Mouse (Mus musculus): ENCODE measurements around the gene Cd180. TPM values are rescaled to one million over a fixed set of nuclear protein-coding genes. Genes with fewer than 3 reads are reported as not detected.
A peak's percentile ranks its signal among the peaks of the same experiment; 100 is the strongest.
"Not testable (repeated sequence)": the region's sequence is repeated elsewhere in the genome, so short reads cannot be mapped to it uniquely, and the experiment has no call there.

The Cd180 gene
- polyA plus RNA-seq, 1 experiment from 2014 or later = 0.70 TPM

DNA sequence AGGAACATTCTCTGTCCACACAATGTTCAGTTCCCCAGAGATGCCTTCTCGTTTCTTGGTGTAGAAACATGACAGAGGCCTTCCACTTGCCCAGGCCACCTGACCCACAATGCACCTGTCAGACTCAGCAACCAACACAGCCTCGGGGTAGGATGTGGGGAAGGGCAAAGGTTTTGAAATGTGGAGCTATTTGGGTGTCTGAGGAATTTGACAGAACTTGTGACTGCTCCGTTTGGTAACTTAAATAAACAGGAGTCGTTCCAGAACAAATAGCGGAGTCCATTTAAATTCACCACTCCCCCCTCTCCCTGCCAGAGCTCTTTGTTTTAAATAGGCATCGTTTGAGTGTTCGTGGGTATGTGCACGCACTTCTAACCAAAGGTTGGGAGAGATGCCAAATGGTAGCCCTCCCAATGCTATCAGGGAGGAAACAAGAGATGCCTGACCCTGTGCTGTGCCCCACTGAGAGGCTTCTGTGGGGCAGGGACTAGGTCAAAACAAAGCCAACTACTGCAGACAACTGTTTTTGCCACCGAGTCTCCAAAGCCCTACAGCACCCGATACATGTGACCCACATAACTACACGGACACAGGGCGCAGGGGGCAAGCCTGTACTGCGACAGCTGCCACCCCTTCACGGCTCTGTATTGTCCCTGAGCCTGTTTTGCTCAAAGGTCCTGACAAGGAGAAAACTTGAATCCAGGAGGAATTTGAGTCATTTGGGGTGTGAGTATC, 23.7 kb upstream of the Cd180 start:
- no peak for ATAC-seq (ENCODE audit: insufficient read depth, low FRiP score, low TSS enrichment)
- no peak overlapping the region for H3K27ac ChIP-seq (ENCODE audit: low read depth, low read length)
- no peak overlapping the region for H3K9ac ChIP-seq (ENCODE audit: low read length)
- no peak overlapping the region for H3K4me3 ChIP-seq (ENCODE audit: low read depth, low read length)
- WGBS = 57% methylated on average over 14 of the region's 14 CpGs
- H3K9me3 ChIP-seq (ENCODE audit: control insufficient read depth, low read length) = no peaks in the 10 kb centered on the region
- no peak overlapping the region for H3K4me2 ChIP-seq (ENCODE audit: low read depth)
- DNase-seq (ENCODE audit: low spot score) = no peak
- H3K27me3 ChIP-seq (ENCODE audit: control insufficient read depth, insufficient read depth, low read length) = no peaks in the 10 kb centered on the region
- no peaks in the 10 kb centered on the region for H3K4me1 ChIP-seq (ENCODE audit: control insufficient read depth, insufficient read depth, low read length)
- no peaks in the 10 kb centered on the region for H3K36me3 ChIP-seq (ENCODE audit: control insufficient read depth, insufficient read depth, low read length)

- Histone ChIP-seq H3K36me3 (ENCODE audit: control insufficient read depth, insufficient read depth, low read length) (no peaks in the 10 kb centered on the region), H3K27ac (ENCODE audit: low read depth, low read length) (no peak overlapping the region), H3K9me3 (ENCODE audit: control insufficient read depth, low read length) (no peaks in the 10 kb centered on the region), H3K27me3 (ENCODE audit: control insufficient read depth, insufficient read depth, low read length) (no peaks in the 10 kb centered on the region), H3K9ac (ENCODE audit: low read length) (no peak overlapping the region), H3K4me2 (ENCODE audit: low read depth) (no peak overlapping the region), H3K4me1 (ENCODE audit: control insufficient read depth, insufficient read depth, low read length) (no peaks in the 10 kb centered on the region), H3K4me3 (ENCODE audit: low read depth, low read length) (no peak overlapping the region)
- WGBS = 70% methylated on average over 7 of the region's 7 CpGs
- no peak for DNase-seq (ENCODE audit: low spot score)
- ATAC-seq (ENCODE audit: insufficient read depth, low FRiP score, low TSS enrichment) = no peak
Observed at GRCm38 (mm10) chr13:102670503-102670902, 22.9 kb upstream of the Cd180 start.

GRCm38 (mm10) chr13:102674083-102674482, 19.3 kb upstream of the Cd180 start:
- ATAC-seq (ENCODE audit: insufficient read depth, low FRiP score, low TSS enrichment) (no peak), DNase-seq (ENCODE audit: low spot score) (no peak)
- Histone ChIP-seq H3K27me3 (ENCODE audit: control insufficient read depth, insufficient read depth, low read length) (no peaks in the 10 kb centered on the region), H3K9ac (ENCODE audit: low read length) (no peak overlapping the region), H3K4me3 (ENCODE audit: low read depth, low read length) (no peak overlapping the region), H3K9me3 (ENCODE audit: control insufficient read depth, low read length) (no peaks in the 10 kb centered on the region), H3K27ac (ENCODE audit: low read depth, low read length) (no peak overlapping the region), H3K4me2 (ENCODE audit: low read depth) (no peak overlapping the region), H3K4me1 (ENCODE audit: control insufficient read depth, insufficient read depth, low read length) (no peaks in the 10 kb centered on the region), H3K36me3 (ENCODE audit: control insufficient read depth, insufficient read depth, low read length) (no peaks in the 10 kb centered on the region)
- WGBS = 90% methylated on average over 3 of the region's 3 CpGs

GRCm38 (mm10) chr13:102677602-102678001, 15.8 kb upstream of the Cd180 start:
- H3K9me3 ChIP-seq (ENCODE audit: control insufficient read depth, low read length); H3K9ac ChIP-seq (ENCODE audit: low read length); H3K4me2 ChIP-seq (ENCODE audit: low read depth); H3K36me3 ChIP-seq (ENCODE audit: control insufficient read depth, insufficient read depth, low read length); H3K27ac ChIP-seq (ENCODE audit: low read depth, low read length); DNase-seq (ENCODE audit: low spot score); ATAC-seq (ENCODE audit: insufficient read depth, low FRiP score, low TSS enrichment); H3K4me3 ChIP-seq (ENCODE audit: low read depth, low read length); H3K4me1 ChIP-seq (ENCODE audit: control insufficient read depth, insufficient read depth, low read length); H3K27me3 ChIP-seq (ENCODE audit: control insufficient read depth, insufficient read depth, low read length): not testable (repeated sequence)
- WGBS = 89% methylated on average over 4 of the region's 4 CpGs

GRCm38 (mm10) chr13:102678482-102678881, 14.9 kb upstream of the Cd180 start:
- Histone ChIP-seq H3K9ac (ENCODE audit: low read length) (no peak overlapping the region), H3K9me3 (ENCODE audit: control insufficient read depth, low read length) (no peaks in the 10 kb centered on the region), H3K27ac (ENCODE audit: low read depth, low read length) (no peak overlapping the region), H3K27me3 (ENCODE audit: control insufficient read depth, insufficient read depth, low read length) (no peaks in the 10 kb centered on the region), H3K4me1 (ENCODE audit: control insufficient read depth, insufficient read depth, low read length) (no peaks in the 10 kb centered on the region), H3K4me2 (ENCODE audit: low read depth) (no peak overlapping the region), H3K4me3 (ENCODE audit: low read depth, low read length) (no peak overlapping the region), H3K36me3 (ENCODE audit: control insufficient read depth, insufficient read depth, low read length) (no peaks in the 10 kb centered on the region)
- WGBS = 11% methylated on average over 2 of the region's 2 CpGs
- peak; percentile 81 for DNase-seq (ENCODE audit: low spot score)
- ATAC-seq (ENCODE audit: insufficient read depth, low FRiP score, low TSS enrichment) = peak; percentile 73

GRCm38 (mm10) chr13:102684890-102685289, 8.5 kb upstream of the Cd180 start:
- no peaks in the 10 kb centered on the region for H3K27me3 ChIP-seq (ENCODE audit: control insufficient read depth, insufficient read depth, low read length)
- H3K36me3 ChIP-seq (ENCODE audit: control insufficient read depth, insufficient read depth, low read length) = no peaks in the 10 kb centered on the region
- DNase-seq (ENCODE audit: low spot score) (no peak), ATAC-seq (ENCODE audit: insufficient read depth, low FRiP score, low TSS enrichment) (no peak)
- H3K4me2 ChIP-seq (ENCODE audit: low read depth) = no peak overlapping the region
- no peak overlapping the region for H3K9ac ChIP-seq (ENCODE audit: low read length)
- H3K9me3 ChIP-seq (ENCODE audit: control insufficient read depth, low read length) = no peaks in the 10 kb centered on the region
- H3K4me1 ChIP-seq (ENCODE audit: control insufficient read depth, insufficient read depth, low read length) = no peaks in the 10 kb centered on the region
- no peak overlapping the region for H3K27ac ChIP-seq (ENCODE audit: low read depth, low read length)
- H3K4me3 ChIP-seq (ENCODE audit: low read depth, low read length) = no peak overlapping the region
- WGBS = 80% methylated on average over 4 of the region's 4 CpGs

DNA sequence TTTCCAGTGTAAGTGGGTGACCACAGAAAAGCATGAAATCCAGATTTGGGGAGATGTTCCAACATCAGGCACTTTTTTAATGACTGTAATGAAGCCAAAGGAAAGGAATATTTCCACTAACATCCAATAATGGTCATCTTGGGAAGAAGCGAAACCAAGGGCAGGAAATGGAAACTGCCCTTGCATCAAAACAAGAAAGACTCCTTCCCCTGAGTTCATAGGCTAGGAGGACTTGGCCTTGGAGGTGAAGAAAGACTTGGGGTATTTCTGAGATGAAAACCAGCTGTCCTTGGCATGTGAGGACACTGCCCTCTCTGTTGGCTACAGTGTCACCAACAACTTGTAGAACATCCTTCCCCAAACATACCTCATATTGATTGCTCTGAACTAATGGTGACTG, 5.2 kb upstream of the Cd180 start:
- Histone ChIP-seq H3K4me3 (ENCODE audit: low read depth, low read length) (no peak overlapping the region), H3K9ac (ENCODE audit: low read length) (no peak overlapping the region), H3K36me3 (ENCODE audit: control insufficient read depth, insufficient read depth, low read length) (no peaks in the 10 kb centered on the region), H3K27me3 (ENCODE audit: control insufficient read depth, insufficient read depth, low read length) (no peaks in the 10 kb centered on the region), H3K27ac (ENCODE audit: low read depth, low read length) (no peak overlapping the region), H3K9me3 (ENCODE audit: control insufficient read depth, low read length) (no peaks in the 10 kb centered on the region), H3K4me1 (ENCODE audit: control insufficient read depth, insufficient read depth, low read length) (no peaks in the 10 kb centered on the region), H3K4me2 (ENCODE audit: low read depth) (no peak overlapping the region)
- WGBS = 100% methylated on average over 1 of the region's 1 CpGs
- ATAC-seq (ENCODE audit: insufficient read depth, low FRiP score, low TSS enrichment) = no peak
- no peak for DNase-seq (ENCODE audit: low spot score)

- Histone ChIP-seq H3K4me1 (ENCODE audit: control insufficient read depth, insufficient read depth, low read length) (no peaks in the 10 kb centered on the region), H3K4me3 (ENCODE audit: low read depth, low read length) (no peak overlapping the region), H3K36me3 (ENCODE audit: control insufficient read depth, insufficient read depth, low read length) (no peaks in the 10 kb centered on the region), H3K27me3 (ENCODE audit: control insufficient read depth, insufficient read depth, low read length) (no peaks in the 10 kb centered on the region), H3K9ac (ENCODE audit: low read length) (no peak overlapping the region), H3K27ac (ENCODE audit: low read depth, low read length) (no peak overlapping the region), H3K9me3 (ENCODE audit: control insufficient read depth, low read length) (no peaks in the 10 kb centered on the region), H3K4me2 (ENCODE audit: low read depth) (no peak overlapping the region)
- WGBS = 90% methylated on average over 6 of the region's 6 CpGs
- ATAC-seq (ENCODE audit: insufficient read depth, low FRiP score, low TSS enrichment) (no peak), DNase-seq (ENCODE audit: low spot score) (no peak)
Observed at GRCm38 (mm10) chr13:102689201-102690090, 3.9 kb upstream of the Cd180 start.

DNA sequence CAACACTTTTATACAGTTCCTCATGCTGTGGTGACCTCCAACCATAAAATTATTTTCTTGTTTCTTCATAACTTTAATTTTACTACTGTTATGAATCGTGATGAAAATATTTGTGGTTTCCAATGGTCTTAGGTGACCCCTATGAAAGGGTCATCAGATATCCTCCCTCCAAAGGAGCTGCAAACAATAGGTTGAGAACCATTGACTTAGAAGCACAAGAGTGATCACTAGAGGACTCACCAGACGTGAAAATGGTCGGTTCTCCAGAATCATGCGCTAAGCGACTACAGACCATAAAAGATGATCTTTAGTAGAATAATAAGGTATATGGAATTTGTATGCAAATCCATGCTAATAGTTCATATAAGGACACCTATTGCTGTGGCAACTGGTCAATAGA, 3.2 kb upstream of the Cd180 start:
- Histone ChIP-seq H3K9me3 (ENCODE audit: control insufficient read depth, low read length) (no peaks in the 10 kb centered on the region), H3K4me1 (ENCODE audit: control insufficient read depth, insufficient read depth, low read length) (no peaks in the 10 kb centered on the region), H3K4me3 (ENCODE audit: low read depth, low read length) (no peak overlapping the region), H3K4me2 (ENCODE audit: low read depth) (no peak overlapping the region), H3K27me3 (ENCODE audit: control insufficient read depth, insufficient read depth, low read length) (no peaks in the 10 kb centered on the region), H3K36me3 (ENCODE audit: control insufficient read depth, insufficient read depth, low read length) (no peaks in the 10 kb centered on the region), H3K27ac (ENCODE audit: low read depth, low read length) (no peak overlapping the region), H3K9ac (ENCODE audit: low read length) (no peak overlapping the region)
- ATAC-seq (ENCODE audit: insufficient read depth, low FRiP score, low TSS enrichment) (no peak), DNase-seq (ENCODE audit: low spot score) (no peak)
- 89% methylated on average over 5 of the region's 5 CpGs for WGBS
